Mouse (Mus musculus) gastrocnemius, adult 18-20 months (tissue): ENCODE data around the gene Tmem80. TPM values are rescaled to one million over a fixed set of nuclear protein-coding genes. Genes with fewer than 3 reads are reported as not detected.

Experiments used
- DNase-seq: peaks from one replicate; pipeline ENCODE4 v3.0.0; 2021; ENCODE audit warnings: low spot score
- total RNA-seq, 2 experiments: library from RNA; stranded (reverse); gene quantifications; 2 replicates each; pipeline ENCODE4 v1.2.3; 2021

Gene Tmem80
- total RNA-seq, 2 experiments from 2014 or later, result 13.7 to 13.9 TPM

- no peak for DNase-seq
These were observed 28.2 kb downstream of the Tmem80 start for GRCm38 (mm10) chr7:141355626-141356326.

- no peak for DNase-seq
These were observed 29.4 kb downstream of the Tmem80 start for GRCm38 (mm10) chr7:141356971-141357370.

DNA sequence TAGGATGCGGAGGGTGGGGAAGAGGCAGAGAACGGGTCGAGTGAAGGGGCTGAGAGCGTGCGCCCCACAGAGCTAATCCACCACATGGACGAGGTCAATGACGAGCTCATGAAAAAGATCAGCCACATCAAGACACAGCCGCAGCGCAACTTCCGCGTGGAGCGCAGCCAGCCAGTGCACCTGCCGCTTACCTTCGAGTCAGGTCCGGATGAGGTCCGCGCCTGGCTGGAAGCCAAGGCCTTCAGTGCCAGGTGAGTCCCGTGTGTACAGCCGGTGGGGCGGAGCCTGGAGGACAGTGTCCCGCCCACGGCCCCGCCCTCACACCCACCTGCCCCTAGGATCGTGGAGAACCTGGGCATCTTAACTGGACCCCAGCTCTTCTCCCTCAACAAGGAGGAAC, 34.0 kb downstream of the Tmem80 start:
- DNase-seq, result no peak

DNA sequence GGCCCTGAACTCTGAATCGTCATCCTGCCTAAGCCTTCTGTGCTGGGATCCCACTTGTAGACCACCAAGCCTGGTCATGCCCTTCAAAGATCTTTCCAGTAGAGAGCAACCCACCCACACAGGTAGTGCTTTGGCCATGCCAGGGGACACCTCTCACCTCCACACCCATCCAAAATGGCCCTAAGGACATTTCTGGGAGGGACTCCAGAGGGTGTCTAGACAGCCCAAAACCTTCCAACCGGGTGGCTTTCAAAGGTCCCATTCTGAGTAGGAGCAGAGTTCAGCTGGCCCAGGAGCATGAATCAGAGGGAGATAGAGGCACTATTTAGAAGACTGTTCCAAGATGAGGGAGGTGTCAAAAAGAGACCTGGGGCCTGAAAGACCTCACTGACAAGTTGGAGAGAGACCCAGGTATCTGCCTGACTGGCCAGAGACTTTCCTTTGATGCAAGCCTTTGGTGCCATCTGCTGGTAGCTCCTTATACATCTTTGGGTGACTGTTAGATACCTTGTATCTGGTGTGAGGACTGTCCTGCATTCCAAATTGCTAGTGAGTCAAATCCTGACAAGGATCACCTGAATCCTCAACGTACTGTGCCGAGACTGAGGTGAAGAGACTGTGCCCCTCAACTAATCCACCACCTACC, 35.7 kb downstream of the Tmem80 start:
- peak; percentile 62 for DNase-seq

- no peak for DNase-seq
These were observed 36.2 kb downstream of the Tmem80 start for GRCm38 (mm10) chr7:141363752-141364125.

GRCm38 (mm10) chr7:141364349-141365048, 37.0 kb downstream of the Tmem80 start:
- no peak for DNase-seq

DNA sequence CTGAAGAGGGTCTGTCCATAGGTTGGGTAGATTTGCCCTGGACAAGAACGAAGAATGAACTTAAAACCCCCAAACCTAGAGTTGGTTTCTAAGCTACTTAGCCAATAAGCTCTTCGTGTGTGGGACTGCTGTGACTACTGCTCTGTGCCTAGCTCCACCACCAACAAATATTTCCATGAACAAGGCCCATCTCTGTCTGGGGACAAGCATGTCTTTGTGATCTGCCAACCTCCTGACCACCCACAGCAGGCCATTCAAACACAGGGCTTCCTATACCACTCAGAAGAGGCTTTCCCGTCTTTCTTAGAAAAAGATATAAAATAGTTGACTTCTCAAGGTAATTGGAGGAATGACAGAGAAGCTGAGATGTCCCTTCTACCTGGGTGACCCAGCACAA, 37.5 kb downstream of the Tmem80 start:
- DNase-seq, result no peak

DNA sequence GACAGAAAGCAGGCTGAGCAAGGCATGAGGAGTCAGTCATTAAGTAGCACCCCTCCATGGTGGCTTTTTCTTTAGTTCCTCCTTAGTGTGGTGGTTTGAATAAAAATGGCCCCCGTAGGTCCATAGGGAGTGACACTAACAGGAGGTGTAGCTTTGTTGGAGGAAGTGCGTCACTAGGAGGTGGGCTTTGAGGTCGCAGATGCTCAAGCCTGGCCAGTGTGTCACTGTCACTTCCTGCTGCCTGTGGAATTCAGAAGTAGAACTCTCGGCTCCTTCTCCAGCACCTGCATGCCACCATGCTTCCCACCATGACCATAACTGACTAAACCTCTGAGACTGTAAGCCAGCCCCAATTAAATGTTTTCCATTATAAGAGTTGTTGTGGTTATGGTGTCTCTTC, 39.8 kb downstream of the Tmem80 start:
- DNase-seq, result no peak

DNA sequence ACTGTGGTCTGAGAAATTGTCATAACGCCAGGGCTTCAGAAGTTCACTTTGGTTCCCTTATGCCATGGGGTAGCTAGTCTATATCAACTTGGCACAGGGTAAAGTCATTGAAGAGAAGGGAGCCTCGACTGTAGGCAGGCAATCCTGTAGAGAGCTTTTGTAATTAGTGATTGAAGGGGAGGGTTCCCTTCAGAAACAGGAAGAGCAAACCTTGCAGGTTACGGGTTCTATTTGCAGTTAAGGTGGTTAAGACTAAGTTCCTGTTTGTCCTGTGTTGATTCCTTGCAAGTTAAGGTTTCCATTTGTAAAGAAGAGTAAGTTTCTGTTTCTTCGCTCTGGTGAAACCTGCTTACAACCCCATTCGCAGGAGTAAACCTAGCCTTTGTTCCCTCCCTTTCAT, 42.4 kb downstream of the Tmem80 start:
- DNase-seq, result no peak

DNA sequence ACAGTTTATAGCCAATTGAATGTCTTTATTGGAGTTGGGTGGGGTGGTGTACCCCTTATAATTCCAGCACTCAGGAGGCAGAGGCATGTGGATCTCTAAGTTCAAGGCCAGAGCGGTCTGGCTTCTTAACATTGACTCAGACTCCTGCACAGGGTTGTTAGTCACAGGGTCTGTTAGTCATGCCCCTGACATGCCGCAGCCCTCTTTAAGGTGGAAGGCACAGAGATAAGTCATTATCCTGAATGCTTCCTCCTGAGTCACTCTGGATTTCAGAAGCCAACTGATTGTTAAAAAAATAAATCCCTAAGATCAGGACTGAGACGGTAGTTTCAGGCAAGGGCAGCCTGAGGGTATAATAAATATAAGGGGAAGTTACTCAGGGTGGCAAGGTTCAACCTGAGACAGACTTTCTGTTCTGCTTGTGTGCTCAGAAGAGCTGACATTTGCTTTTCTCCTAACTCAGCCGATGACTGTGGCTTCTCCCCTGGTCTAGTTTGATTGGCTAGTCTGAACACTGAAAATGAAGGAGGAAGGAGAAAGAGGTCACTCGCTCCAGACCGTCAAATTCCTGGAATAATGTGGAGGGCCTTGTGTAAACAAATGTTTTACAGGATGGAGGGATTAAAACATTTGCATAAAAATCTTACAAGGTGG, 44.5 kb downstream of the Tmem80 start:
- DNase-seq, result no peak

DNA sequence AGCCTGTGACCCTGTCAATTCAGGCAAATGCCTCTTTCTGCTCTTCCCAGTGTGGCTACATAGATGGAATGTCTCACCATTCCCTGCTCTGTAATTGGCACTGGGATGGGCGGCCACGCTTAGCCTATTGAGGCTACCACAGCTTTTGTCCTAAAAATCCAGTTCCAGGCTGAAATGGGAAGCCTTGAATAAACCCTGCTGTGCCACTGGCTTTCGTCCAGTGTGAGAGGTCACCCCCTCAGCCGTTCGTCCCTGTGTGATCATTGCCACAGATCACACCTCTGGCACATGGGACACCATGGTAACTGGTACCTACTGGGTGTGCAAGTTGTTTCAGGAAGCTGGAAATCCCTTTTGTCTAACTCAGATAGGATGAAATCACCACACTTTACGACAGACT, 46.1 kb downstream of the Tmem80 start:
- no peak for DNase-seq

DNA sequence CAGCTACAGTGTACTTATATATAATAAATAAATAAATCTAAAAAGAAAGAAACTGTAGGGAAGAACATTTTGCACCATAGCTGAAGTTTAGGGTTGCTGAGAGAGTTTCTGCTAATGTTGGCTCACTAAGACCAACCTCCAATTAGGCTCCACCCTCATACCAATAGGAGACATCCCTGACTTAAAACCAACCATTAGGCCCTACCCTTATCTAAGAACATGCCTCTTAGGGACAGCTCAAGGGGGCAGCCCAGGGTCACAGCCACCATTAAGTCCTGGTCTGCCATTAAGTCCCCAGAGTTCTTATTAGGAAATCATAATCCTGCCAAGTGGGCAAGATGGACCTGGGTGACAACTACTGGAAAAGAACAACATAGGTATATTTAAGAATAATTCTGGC, 46.9 kb downstream of the Tmem80 start:
- DNase-seq, result no peak

DNA sequence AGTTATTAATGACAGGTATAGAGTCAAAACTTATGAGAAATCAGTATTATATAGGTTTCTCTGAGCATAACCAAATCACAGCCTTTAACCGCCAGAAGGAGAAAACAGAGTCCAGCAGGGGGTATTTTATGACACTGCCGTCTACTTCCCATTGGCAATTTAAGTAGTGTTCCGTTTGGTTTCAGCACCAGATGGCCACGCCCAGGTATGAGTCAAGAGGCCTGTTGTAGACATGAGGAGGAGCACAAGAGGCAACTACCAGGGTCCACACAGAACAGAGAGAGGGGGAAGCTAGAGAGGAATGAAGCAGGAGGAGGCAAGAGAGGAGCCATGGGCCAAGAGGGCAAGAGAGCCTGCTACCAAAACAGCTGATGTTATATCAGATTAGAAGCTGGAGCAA, 52.0 kb downstream of the Tmem80 start:
- no peak for DNase-seq

DNA sequence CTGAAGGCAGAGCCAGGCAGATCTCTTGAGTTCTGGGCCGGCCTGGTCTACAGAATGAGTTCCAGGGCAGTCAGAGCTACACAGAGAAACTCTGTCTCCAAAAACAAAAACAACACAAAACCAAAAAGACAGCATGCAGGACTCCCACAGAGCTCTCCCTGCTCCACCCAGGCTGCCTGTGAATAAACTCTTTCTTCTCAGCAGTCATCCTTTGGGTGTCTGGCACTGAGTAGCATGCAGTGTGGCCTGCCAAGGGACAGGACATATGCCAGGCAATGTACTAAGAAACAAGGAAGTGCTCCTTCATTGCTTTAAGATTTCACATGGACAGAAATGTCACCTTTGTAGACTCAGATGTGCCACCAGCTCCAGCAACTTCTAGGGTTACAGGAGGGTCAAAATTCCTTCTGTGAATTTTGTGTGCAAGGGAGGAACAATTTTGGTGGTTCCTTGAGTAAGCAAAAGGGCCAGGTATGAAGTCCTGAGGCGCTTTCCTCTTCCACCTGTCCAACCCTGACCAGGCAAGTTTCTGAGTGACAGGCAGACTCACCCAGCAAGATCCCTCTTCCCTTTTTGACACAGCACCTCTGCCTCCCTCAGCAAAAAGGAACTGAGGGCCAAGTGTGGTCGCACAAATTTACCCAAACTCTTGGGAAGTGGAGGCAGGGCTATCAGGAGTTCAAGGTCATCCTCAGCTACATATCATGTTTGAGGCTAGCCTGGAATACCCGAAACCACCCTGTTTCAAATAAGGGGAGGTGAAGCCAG, 53.7 kb downstream of the Tmem80 start:
- DNase-seq, result no peak

Other genes starting within 250 kb of the Tmem80 start
- gene Pkp3, start 249.5 kb upstream of the Tmem80 start, total RNA-seq, result not detected
- gene Sigirr, start 227.2 kb upstream of the Tmem80 start, total RNA-seq, result 1 to 10 TPM; 1.1 to 2.9 TPM
- not detected for gene Ano9, start 209.9 kb upstream of the Tmem80 start, total RNA-seq
- 10 to 100 TPM; 20.2 to 21.1 TPM for gene Ptdss2, start 205.4 kb upstream of the Tmem80 start, total RNA-seq
- 10 to 100 TPM; 49.3 to 52.9 TPM for gene Rnh1, start 154.9 kb upstream of the Tmem80 start, total RNA-seq
- gene Hras, start 133.7 kb upstream of the Tmem80 start, total RNA-seq, result 100 to 1,000 TPM; 109 to 117 TPM
- 1 to 10 TPM; 1.6 to 1.7 TPM for gene Lrrc56, start 133.6 kb upstream of the Tmem80 start, total RNA-seq
- not detected for gene Lmntd2, start 113.7 kb upstream of the Tmem80 start, total RNA-seq
- under 1 TPM; 0.24 to 0.48 TPM for gene Rassf7, start 111.9 kb upstream of the Tmem80 start, total RNA-seq
- 10 to 100 TPM; 19.5 to 24.8 TPM for gene Phrf1, start 99.0 kb upstream of the Tmem80 start, total RNA-seq
- 1 to 10 TPM in 1 of 2 experiments, under 1 TPM in 1; 0.25 to 1.4 TPM for gene Irf7, start 61.3 kb upstream of the Tmem80 start, total RNA-seq
- not detected for gene Cdhr5, start 51.0 kb upstream of the Tmem80 start, total RNA-seq
- not detected for gene Sct, start 48.6 kb upstream of the Tmem80 start, total RNA-seq
- gene Drd4, start 35.7 kb upstream of the Tmem80 start, total RNA-seq, result not detected
- 10 to 100 TPM in 1 of 2 experiments, 1 to 10 TPM in 1; 8.9 to 13.2 TPM for gene Deaf1, start within 50 bp of the Tmem80 start, total RNA-seq
- gene Eps8l2, start 11.1 kb downstream of the Tmem80 start, total RNA-seq, result 1 to 10 TPM; 1.1 to 2.3 TPM
- 10 to 100 TPM; 84.5 to 85.6 TPM for gene Taldo1, start 64.5 kb downstream of the Tmem80 start, total RNA-seq
- 1 to 10 TPM; 6.6 to 7.5 TPM for gene Gatd1, start 86.4 kb downstream of the Tmem80 start, total RNA-seq
- gene Cend1, start 101.8 kb downstream of the Tmem80 start, total RNA-seq, result under 1 TPM; 0.39 to 0.47 TPM
- gene Slc25a22, start 110.2 kb downstream of the Tmem80 start, total RNA-seq, result 10 to 100 TPM; 18.2 to 21.3 TPM
- gene Pidd1, start 116.3 kb downstream of the Tmem80 start, total RNA-seq, result under 1 TPM; 0.09 to 0.14 TPM
- 100 to 1,000 TPM; 526 to 630 TPM for gene Rplp2, start 119.6 kb downstream of the Tmem80 start, total RNA-seq
- 100 to 1,000 TPM; 288 to 309 TPM for gene Pnpla2, start 127.5 kb downstream of the Tmem80 start, total RNA-seq
- 1 to 10 TPM; 7.2 to 8.9 TPM for gene Cracr2b, start 133.4 kb downstream of the Tmem80 start, total RNA-seq
- gene Cd151, start 139.7 kb downstream of the Tmem80 start, total RNA-seq, result 10 to 100 TPM; 82.6 to 90.7 TPM
- 10 to 100 TPM; 62.0 to 64.3 TPM for gene Polr2l, start 147.4 kb downstream of the Tmem80 start, total RNA-seq
- gene Tspan4, start 147.5 kb downstream of the Tmem80 start, total RNA-seq, result 1 to 10 TPM; 6.6 to 7.1 TPM
- 10 to 100 TPM; 11.2 to 13.1 TPM for gene Chid1, start 212.1 kb downstream of the Tmem80 start, total RNA-seq
- 10 to 100 TPM; 51.7 to 56.6 TPM for gene Ap2a2, start 234.4 kb downstream of the Tmem80 start, total RNA-seq